12 mouse cellular contexts compared by ENCODE assay signal in the genomic region with DNA sequence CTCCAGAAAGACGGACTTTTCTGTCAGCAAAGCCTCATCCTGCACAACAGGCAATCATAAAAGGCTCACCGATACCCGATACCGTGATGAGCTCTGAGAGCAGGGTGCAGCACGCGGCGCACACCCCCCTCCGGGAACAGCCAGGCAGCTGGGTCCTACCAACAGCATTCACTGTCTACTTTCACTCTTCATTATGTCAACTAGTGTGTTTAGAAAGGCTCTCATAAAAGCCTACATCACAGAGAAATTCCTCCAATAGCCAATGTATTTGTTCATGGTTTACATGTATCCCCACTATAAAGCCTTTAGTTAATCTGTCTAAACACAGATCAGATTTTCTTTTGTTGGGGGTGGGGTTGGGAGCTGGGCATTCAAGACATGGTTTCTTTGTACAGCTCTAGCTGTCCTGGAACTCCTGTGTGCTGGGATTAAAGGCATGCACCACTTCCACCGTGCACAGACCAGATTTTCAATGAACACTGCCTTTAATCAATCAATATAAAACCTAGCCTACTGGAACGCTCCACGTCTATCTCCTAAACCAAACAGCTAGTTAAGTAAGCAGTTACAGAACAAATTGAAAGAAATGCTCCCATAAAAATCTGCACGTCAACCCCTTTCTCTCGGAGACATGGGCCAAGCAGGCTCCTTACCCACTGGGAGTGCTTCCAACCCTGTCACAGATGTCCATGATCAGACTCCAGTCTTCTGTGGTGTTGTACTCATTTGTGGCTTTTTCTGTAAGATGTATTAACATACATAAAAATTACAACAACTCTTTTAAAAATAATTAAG. TPM values are rescaled to one million over a fixed set of nuclear protein-coding genes. Genes with fewer than 3 reads are reported as not detected.
DNase-seq lines count a peak whose midpoint lies in the region; ATAC-seq lines count a peak whose summit lies in the region.
"Had no signal": no experiment of that assay in that cellular context is flagged by ENCODE, and none has a peak within 500 bp of the region (broad histone marks: within the 10 kb centered on the region; RNA-seq: fewer than 3 reads in every experiment).

No protein-coding gene starts in this region.

- H3K27ac ChIP-seq in kidney, embryonic 16.5 days (ENCODE audit: low read length) = no peak overlapping the region
- H3K27ac ChIP-seq in brown adipose tissue, adult 24 weeks (replicated peaks; ENCODE audit: low read depth, low read length) = peak overlapping the region; percentile 21; the same call in 1 of the 2 replicates
- peak overlapping the region; percentile 83 for H3K27ac ChIP-seq in forebrain, embryonic 15.5 days (replicated peaks)
- H3K27ac ChIP-seq in midbrain, embryonic 13.5 days = peak overlapping the region; percentile 7; the same call in 1 of the 2 replicates
- H3K27ac ChIP-seq: limb, embryonic 15.5 days had no signal

- peaks cover 5% of the 10 kb centered on the region for H3K4me1 ChIP-seq in kidney, embryonic 16.5 days (ENCODE audit: insufficient read depth, low read length)
- H3K4me1 ChIP-seq in brown adipose tissue, adult 24 weeks (ENCODE audit: control insufficient read depth, insufficient read depth, insufficient read length, low read length) = no peaks in the 10 kb centered on the region
- peaks cover 16% of the 10 kb centered on the region for H3K4me1 ChIP-seq in forebrain, embryonic 15.5 days
- peaks cover 7% of the 10 kb centered on the region for H3K4me1 ChIP-seq in midbrain, embryonic 13.5 days (replicated peaks)
- H3K4me1 ChIP-seq: limb, embryonic 15.5 days had no signal

- no peak for DNase-seq in kidney, postnatal 36 days
- DNase-seq in thymus, postnatal 0 days (ENCODE audit: low spot score) = no peak
- no peak for DNase-seq in thymus, postnatal 10 days (ENCODE audit: low spot score in 2 of 2)
- DNase-seq: cerebellum, adult 9-11 months; thymus, postnatal 25 days had no signal

- H3K4me3 ChIP-seq in kidney, embryonic 16.5 days (ENCODE audit: low read length) = no peak overlapping the region
- peak overlapping the region; percentile 14 for H3K4me3 ChIP-seq in brown adipose tissue, adult 24 weeks (ENCODE audit: insufficient read depth, low read depth, low read length)
- peak overlapping the region; percentile 10; the same call in 1 of the 2 replicates for H3K4me3 ChIP-seq in forebrain, embryonic 15.5 days
- H3K4me3 ChIP-seq in midbrain, embryonic 13.5 days (replicated peaks) = no peak overlapping the region
- H3K4me3 ChIP-seq: limb, embryonic 15.5 days had no signal

- H3K9ac ChIP-seq in kidney, embryonic 16.5 days (replicated peaks; ENCODE audit: low read length) = no peak overlapping the region
- 0 out of 2 replicates have a peak overlapping the region, but pooled peaks have one; percentile 7 for H3K9ac ChIP-seq in forebrain, embryonic 15.5 days (replicated peaks)
- H3K9ac ChIP-seq in midbrain, embryonic 13.5 days (replicated peaks) = no peak overlapping the region
- H3K9ac ChIP-seq: limb, embryonic 15.5 days had no signal

- H3K9me3 ChIP-seq in kidney, embryonic 16.5 days (ENCODE audit: low read length) = no peaks in the 10 kb centered on the region
- no peaks in the 10 kb centered on the region for H3K9me3 ChIP-seq in forebrain, embryonic 15.5 days
- H3K9me3 ChIP-seq in midbrain, embryonic 13.5 days = no peaks in the 10 kb centered on the region
- H3K9me3 ChIP-seq: limb, embryonic 15.5 days had no signal

- 0 out of 2 replicates have a peak, but pooled peaks have one; percentile 61 for ATAC-seq in kidney, embryonic 16.5 days (ENCODE audit: low FRiP score, low TSS enrichment)
- peak; percentile 84 for ATAC-seq in forebrain, embryonic 15.5 days (replicated peaks)
- peak; percentile 79 for ATAC-seq in midbrain, embryonic 13.5 days
- no peak for ATAC-seq in CD4-positive, CD25-positive, alpha-beta regulatory T cell, adult 4 months

- WGBS in kidney, embryonic 16.5 days = 43% methylated on average over 13 of the region's 13 CpGs
- 8% methylated on average over 13 of the region's 13 CpGs for WGBS in forebrain, embryonic 15.5 days
- 28% methylated on average over 13 of the region's 13 CpGs for WGBS in midbrain, embryonic 13.5 days

- H3K36me3 ChIP-seq in kidney, embryonic 16.5 days (ENCODE audit: insufficient read depth, low read length) = 0 out of 2 replicates have a peak, but pooled peaks cover 2% of the 10 kb centered on the region
- no peaks in the 10 kb centered on the region for H3K36me3 ChIP-seq in forebrain, embryonic 15.5 days
- no peaks in the 10 kb centered on the region for H3K36me3 ChIP-seq in midbrain, embryonic 13.5 days
- H3K36me3 ChIP-seq: limb, embryonic 15.5 days had no signal

- H3K4me2 ChIP-seq in kidney, embryonic 16.5 days (replicated peaks; ENCODE audit: low read depth, low read length) = 0 out of 2 replicates have a peak overlapping the region, but pooled peaks have one; percentile 3
- peak overlapping the region; percentile 31 for H3K4me2 ChIP-seq in forebrain, embryonic 15.5 days (replicated peaks)
- H3K4me2 ChIP-seq in midbrain, embryonic 13.5 days (replicated peaks) = peak overlapping the region; percentile 19
- H3K4me2 ChIP-seq: limb, embryonic 15.5 days had no signal

- no peaks in the 10 kb centered on the region for H3K27me3 ChIP-seq in kidney, embryonic 16.5 days (ENCODE audit: insufficient read depth, low read length)
- no peaks in the 10 kb centered on the region for H3K27me3 ChIP-seq in forebrain, embryonic 15.5 days
- H3K27me3 ChIP-seq in midbrain, embryonic 13.5 days = no peaks in the 10 kb centered on the region
- H3K27me3 ChIP-seq: CH12.LX; limb, embryonic 15.5 days had no signal

RNA-seq across cellular contexts. Expression of gene Stam2, which starts 21.7 kb away (rescaled TPM):
- 37.3 and 39.7 TPM in 2 replicates for polyA plus RNA-seq in kidney, embryonic 16.5 days (2015; fragmentation: Nextera tagmentation; extraction: Ambion mirVana)
- polyA plus RNA-seq in brown adipose tissue, adult 24 weeks (2012; ENCODE audit: insufficient read depth, insufficient read length, missing spikeins) = 8.5 and 13.4 TPM in 2 replicates
- 45.6 and 46.5 TPM in 2 replicates for polyA plus RNA-seq in forebrain, embryonic 15.5 days (2015; fragmentation: Nextera tagmentation; extraction: Ambion mirVana)
- polyA plus RNA-seq in midbrain, embryonic 13.5 days (2015; fragmentation: Nextera tagmentation; extraction: Ambion mirVana) = 40.4 and 42.2 TPM in 2 replicates
- polyA plus RNA-seq in thymus, postnatal 0 days (2015; fragmentation: Nextera tagmentation; extraction: Ambion mirVana) = 25.9 and 26.6 TPM in 2 replicates
- polyA plus RNA-seq in CD4-positive, CD25-positive, alpha-beta regulatory T cell, adult 4 months (2017; shearing (Covaris generic)) = 10 to 100 TPM; 39.3 to 47.8 TPM

RNA-seq across cellular contexts. Expression of gene Cacnb4, which starts 43.8 kb away (rescaled TPM):
- polyA plus RNA-seq in kidney, embryonic 16.5 days (2015; fragmentation: Nextera tagmentation; extraction: Ambion mirVana) = 2.0 and 3.1 TPM in 2 replicates
- polyA plus RNA-seq in brown adipose tissue, adult 24 weeks (2012; ENCODE audit: insufficient read depth, insufficient read length, missing spikeins) = not detected in 2 replicates
- 12.5 and 12.7 TPM in 2 replicates for polyA plus RNA-seq in forebrain, embryonic 15.5 days (2015; fragmentation: Nextera tagmentation; extraction: Ambion mirVana)
- polyA plus RNA-seq in midbrain, embryonic 13.5 days (2015; fragmentation: Nextera tagmentation; extraction: Ambion mirVana) = 9.7 and 10.4 TPM in 2 replicates
- polyA plus RNA-seq in thymus, postnatal 0 days (2015; fragmentation: Nextera tagmentation; extraction: Ambion mirVana) = 0.18 and 0.21 TPM in 2 replicates
- under 1 TPM; 0.28 to 0.42 TPM for polyA plus RNA-seq in CD4-positive, CD25-positive, alpha-beta regulatory T cell, adult 4 months (2017; shearing (Covaris generic))

Comparison
In these comparisons a context has a peak if more than half of its experiments do, and no peak if none do; other contexts are left out.
1. H3K4me3 ChIP-seq: peak in brown adipose tissue, adult 24 weeks (single experiment) and forebrain, embryonic 15.5 days (single experiment); none in kidney, embryonic 16.5 days (single experiment) and midbrain, embryonic 13.5 days (single experiment).
2. Peak in every context shown above with its lines, with median percentiles within 50 percentile points of each other: H3K4me2 ChIP-seq.